Mouse (Mus musculus): ENCODE measurements around the gene Aldh3a1.
"Not testable (repeated sequence)": the region's sequence is repeated elsewhere in the genome, so short reads cannot be mapped to it uniquely, and the experiment has no call there.

DNA sequence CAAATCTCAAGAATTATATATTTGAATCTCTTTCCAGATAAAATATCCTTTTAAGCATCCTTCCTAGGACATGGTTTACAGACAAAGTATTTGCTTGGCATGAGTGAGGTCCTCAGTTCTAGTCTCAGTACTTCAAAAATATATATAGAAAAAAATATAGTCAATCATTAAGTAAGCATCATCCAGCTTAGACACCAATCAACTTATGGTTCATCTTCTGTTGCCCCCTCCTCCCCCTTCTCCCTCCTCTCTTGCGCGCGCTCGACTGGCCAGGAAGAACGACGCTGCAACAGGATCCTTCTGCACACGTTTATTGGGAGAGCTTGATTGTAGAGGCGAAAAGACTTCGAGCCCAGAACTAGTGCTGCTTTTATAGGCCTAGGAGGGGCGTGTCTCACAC lies 15.2 kb upstream of the Aldh3a1 start:
- not testable (repeated sequence) for TF ChIP-seq EP300, CTCF (IDR thresholded peaks at IDR 0.05; ENCODE audit: low read depth)

Data from liver, postnatal 0 days (tissue).